Mouse (Mus musculus) forebrain, postnatal 0 days (tissue): Measurements from ENCODE around the gene Med4. TPM values are rescaled to one million over a fixed set of nuclear protein-coding genes. Genes with fewer than 3 reads are reported as not detected.
"Not testable (repeated sequence)": the region's sequence is repeated elsewhere in the genome, so short reads cannot be mapped to it uniquely, and the experiment has no call there.

Experiments used
- ATAC-seq: fragments of 200-750 bp; cut with Nextera tagmentation; 2 replicates; pipeline ENCODE4 v1.8.0; 2017; ENCODE audit warnings: mild to moderate bottlenecking, moderate library complexity
- DNase-seq: peaks from one replicate; pipeline ENCODE4 v3.0.0-alpha.2; 2015
- H3K27ac ChIP-seq: fragments of 300-500 bp; sonication (generic); 2 replicates; pipeline ENCODE4 v1.5.1; 2014; ENCODE audit warnings: low read depth, mild to moderate bottlenecking, antibody characterized with exemption, low read length, moderate library complexity, mixed read lengths
- H3K27me3 ChIP-seq: fragments of 300-500 bp; sonication (generic); 2 replicates; pipeline ENCODE4 v1.6.1; 2014; ENCODE audit warnings: mild to moderate bottlenecking, low read length, mixed read lengths; ENCODE audit not compliant: insufficient read depth
- H3K36me3 ChIP-seq: fragments of 300-500 bp; sonication (generic); 2 replicates; pipeline ENCODE4 v1.6.1; 2014; ENCODE audit warnings: mild to moderate bottlenecking, moderate library complexity; ENCODE audit not compliant: insufficient read depth
- H3K4me1 ChIP-seq: fragments of 300-500 bp; sonication (generic); 2 replicates; pipeline ENCODE4 v1.6.1; 2014; ENCODE audit warnings: antibody characterized with exemption; ENCODE audit not compliant: insufficient read depth
- H3K4me2 ChIP-seq: fragments of 300-500 bp; sonication (generic); 2 replicates; pipeline ENCODE4 v1.6.1; 2014; ENCODE audit warnings: low read depth, mild to moderate bottlenecking, moderate library complexity
- H3K4me3 ChIP-seq: fragments of 300-500 bp; sonication (generic); 2 replicates; pipeline ENCODE4 v1.5.1; 2014; ENCODE audit warnings: low read depth, low read length, mixed read lengths
- H3K9ac ChIP-seq: fragments of 300-500 bp; sonication (generic); 2 replicates; pipeline ENCODE4 v1.6.1; 2014; ENCODE audit warnings: mild to moderate bottlenecking
- H3K9me3 ChIP-seq: fragments of 300-500 bp; sonication (generic); 2 replicates; pipeline ENCODE4 v1.6.1; 2016; ENCODE audit warnings: low read length
- CTCF ChIP-seq: sonication (generic); IDR thresholded peaks from 2 replicates; pipeline ENCODE4 v1.5.1; 2016; ENCODE audit warnings: antibody characterized with exemption, control low read depth, low read depth
- WGBS: fragments of 180-500 bp; shearing (Covaris S2); extraction: QIAGEN DNeasy Blood & Tissue Kit; methylation state at CpG from one replicate; pipeline ENCODE4 v1.1.7; 2014; 5-methylcytosine and 5-hydroxymethylcytosine counted together
- polyA plus RNA-seq: library from polyadenylated mRNA; unstranded; fragments of >200 nt; fragmentation: Nextera tagmentation; extraction: Ambion mirVana; gene quantifications from 2 replicates; pipeline ENCODE4 v1.2.1, GENCODE M21; 2015
- total RNA-seq: library from RNA; depleted of rRNA; stranded (reverse); fragments of >200 nt; gene quantifications from 2 replicates; pipeline ENCODE4 v1.2.3, GENCODE M21; 2014

The Med4 gene
- total and polyA plus RNA-seq, 2 experiments from 2014 or later = 38.4 to 89.6 TPM

GRCm38 (mm10) chr14:73508630-73509395 lies 1.0 kb upstream of the Med4 start:
- peaks cover 5% of the 10 kb centered on the region; the same call in 1 of the 2 replicates for H3K4me1 ChIP-seq
- H3K27me3 ChIP-seq = no peaks in the 10 kb centered on the region
- DNase-seq = no peak
- no peak overlapping the region for H3K4me3 ChIP-seq
- ATAC-seq = no peak
- WGBS = 94% methylated on average over 6 of the region's 6 CpGs
- no peak overlapping the region for H3K9ac ChIP-seq
- H3K27ac ChIP-seq = no peak overlapping the region
- no peaks in the 10 kb centered on the region for H3K9me3 ChIP-seq
- no peak for TF ChIP-seq CTCF
- H3K4me2 ChIP-seq = no peak overlapping the region
- peaks cover 7% of the 10 kb centered on the region; the same call in 1 of the 2 replicates for H3K36me3 ChIP-seq

GRCm38 (mm10) chr14:73524136-73524535 lies 14.3 kb downstream of the Med4 start:
- WGBS = 74% methylated on average over 3 of the region's 3 CpGs

DNA sequence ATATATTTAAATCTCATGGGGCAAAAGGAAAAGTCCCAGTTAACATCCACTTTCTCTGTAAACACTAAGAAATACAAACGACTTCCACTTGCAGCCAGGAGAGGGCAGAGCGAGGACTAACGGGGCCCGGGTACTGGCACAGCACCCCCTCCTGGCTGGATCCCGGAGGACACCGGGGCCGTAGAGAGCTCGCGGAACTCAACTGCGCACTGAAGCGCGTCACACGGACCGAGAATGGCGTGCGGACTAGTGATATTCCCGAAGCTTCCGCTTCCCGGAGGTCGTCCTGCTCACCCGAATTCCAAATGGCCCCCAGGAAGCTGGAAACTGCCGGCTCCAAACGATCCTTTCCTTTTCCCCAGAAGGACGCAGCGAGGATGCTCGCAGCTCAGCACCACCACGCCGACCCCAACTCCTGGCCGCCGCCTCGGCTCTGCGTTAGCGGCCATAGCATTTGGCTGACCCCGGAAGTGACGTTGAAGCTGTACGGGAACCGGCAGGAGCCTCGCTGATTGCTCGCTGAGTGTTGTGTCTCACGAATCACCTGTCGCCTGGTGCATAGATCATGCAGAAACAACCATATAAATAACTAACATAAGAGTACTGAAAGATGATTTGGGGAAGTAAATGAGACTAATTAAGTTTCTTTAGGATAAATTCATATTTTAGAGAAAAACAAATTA lies 15.1 kb downstream of the Med4 start, which contains the start of gene Sucla2:
TSS of gene Sucla2 (plus strand) at position 554 of the 683 bp plus-strand sequence.
- H3K4me3 ChIP-seq = peak within 1 kb of the TSS; percentile 48
- ATAC-seq (peak; percentile 100), DNase-seq (peak; percentile 99)
- peak within 1 kb of the TSS; percentile 29 for H3K4me2 ChIP-seq
- H3K9ac ChIP-seq = peak within 1 kb of the TSS; percentile 64
- peak; percentile 100 for TF ChIP-seq CTCF
- no peaks in the 10 kb centered on the region for H3K9me3 ChIP-seq
- H3K27me3 ChIP-seq = no peaks in the 10 kb centered on the region
- H3K36me3 ChIP-seq = no peaks in the 10 kb centered on the region
- WGBS = 3% methylated on average over 39 of the region's 41 CpGs
- no peaks in the 10 kb centered on the region for H3K4me1 ChIP-seq
- peak within 1 kb of the TSS; percentile 91 for H3K27ac ChIP-seq

More at GRCm38 (mm10) chr14:73524136-73524535, 14.3 kb downstream of the Med4 start:
- Histone ChIP-seq H3K27me3 (no peaks in the 10 kb centered on the region), H3K4me1 (no peaks in the 10 kb centered on the region), H3K9ac (no peak overlapping the region), H3K36me3 (no peaks in the 10 kb centered on the region), H3K9me3 (no peaks in the 10 kb centered on the region), H3K4me3 (peak overlapping the region; percentile 48; the same call in 1 of the 2 replicates), H3K4me2 (no peak overlapping the region; the same call in 1 of the 2 replicates), H3K27ac (no peak overlapping the region)
- no peak for TF ChIP-seq CTCF
- no peak for ATAC-seq
- no peak for DNase-seq

- WGBS = 90% methylated on average over 3 of the region's 3 CpGs
- H3K4me1 ChIP-seq, H3K36me3 ChIP-seq, ATAC-seq, H3K9ac ChIP-seq, DNase-seq, H3K27me3 ChIP-seq, H3K4me3 ChIP-seq, H3K4me2 ChIP-seq, H3K27ac ChIP-seq, H3K9me3 ChIP-seq: not testable (repeated sequence)
Measured at GRCm38 (mm10) chr14:73528661-73529060, 18.8 kb downstream of the Med4 start.

GRCm38 (mm10) chr14:73533755-73534465 lies 24.1 kb downstream of the Med4 start:
- H3K4me1 ChIP-seq = no peaks in the 10 kb centered on the region
- no peak overlapping the region for H3K9ac ChIP-seq
- peak; percentile 55 for ATAC-seq
- H3K9me3 ChIP-seq = no peaks in the 10 kb centered on the region
- H3K27ac ChIP-seq = no peak overlapping the region
- no peak for TF ChIP-seq CTCF
- H3K4me2 ChIP-seq = no peak overlapping the region
- no peaks in the 10 kb centered on the region for H3K36me3 ChIP-seq
- 69% methylated on average over 6 of the region's 6 CpGs for WGBS
- no peak overlapping the region for H3K4me3 ChIP-seq
- DNase-seq = no peak
- no peaks in the 10 kb centered on the region for H3K27me3 ChIP-seq

DNA sequence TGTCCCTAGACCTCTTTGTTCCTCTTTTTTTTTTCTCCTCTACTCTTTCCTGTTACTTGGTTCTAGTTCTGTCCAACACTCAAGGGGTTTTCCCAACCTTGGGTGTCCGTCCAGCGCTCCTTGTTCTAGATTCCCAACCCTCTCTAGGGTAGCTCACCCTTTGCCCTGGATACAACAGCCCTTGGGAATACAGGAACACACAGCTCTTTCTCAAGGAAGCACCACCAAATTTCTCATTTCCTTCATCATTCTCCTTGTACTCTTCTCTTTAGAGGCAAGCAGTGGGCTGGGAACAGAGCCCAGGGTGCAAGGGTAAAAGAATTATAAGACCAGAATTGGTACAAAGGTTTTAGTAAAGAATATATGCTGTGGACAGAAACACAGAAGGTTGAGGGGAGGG lies 25.8 kb downstream of the Med4 start:
- TF ChIP-seq CTCF = no peak
- H3K9me3 ChIP-seq = no peaks in the 10 kb centered on the region
- no peak overlapping the region for H3K27ac ChIP-seq
- no peak for DNase-seq
- H3K9ac ChIP-seq = no peak overlapping the region
- no peak for ATAC-seq
- WGBS = 95% methylated on average over 2 of the region's 2 CpGs
- no peak overlapping the region for H3K4me3 ChIP-seq
- no peaks in the 10 kb centered on the region for H3K4me1 ChIP-seq
- H3K27me3 ChIP-seq = no peaks in the 10 kb centered on the region
- no peak overlapping the region for H3K4me2 ChIP-seq
- no peaks in the 10 kb centered on the region for H3K36me3 ChIP-seq

DNA sequence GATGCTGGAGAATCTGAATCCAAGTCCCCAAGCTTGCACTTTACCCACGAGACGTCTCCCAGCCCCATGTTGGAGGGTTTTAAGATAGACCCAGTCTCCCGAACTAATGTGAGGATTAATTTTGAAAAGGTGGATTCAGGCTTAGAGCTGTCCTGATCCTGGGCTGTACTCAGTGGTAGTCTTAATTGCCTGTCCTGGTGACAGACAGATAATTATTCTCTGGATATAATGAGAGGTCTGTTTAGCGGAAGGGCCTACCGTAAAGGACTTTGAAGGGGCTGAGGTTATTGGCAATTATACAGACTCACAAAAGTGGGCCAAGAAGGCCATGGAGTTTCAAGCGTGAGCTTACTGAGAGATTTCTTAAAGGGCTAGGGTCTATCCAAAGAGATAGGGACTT lies 34.0 kb downstream of the Med4 start:
- no peak for DNase-seq
- Histone ChIP-seq H3K27ac (no peak overlapping the region), H3K4me3 (no peak overlapping the region), H3K27me3 (no peaks in the 10 kb centered on the region), H3K9me3 (no peaks in the 10 kb centered on the region), H3K4me1 (no peaks in the 10 kb centered on the region), H3K9ac (no peak overlapping the region), H3K4me2 (no peak overlapping the region), H3K36me3 (no peaks in the 10 kb centered on the region)
- WGBS = 10% methylated on average over 6 of the region's 6 CpGs
- TF ChIP-seq CTCF = no peak
- ATAC-seq = 0 out of 2 replicates have a peak, but pooled peaks have one; percentile 29
